Mouse (Mus musculus) heart, adult 10 weeks (tissue): ENCODE results near the gene Fgf8. TPM values are rescaled to one million over a fixed set of nuclear protein-coding genes. Genes with fewer than 3 reads are reported as not detected.

Experiments
- polyA plus RNA-seq: library from polyadenylated mRNA; stranded (reverse); fragments of 350-450 nt; fragmentation: Illumina TruSeq; extraction: RNeasy Lipid Tissue Mini Kit (QIAGEN cat#74804); gene quantifications from one replicate; pipeline ENCODE4 v1.2.3, GENCODE M21; 2014; ENCODE audit warnings: low read depth, low replicate concordance

Fgf8 gene
- polyA plus RNA-seq = not detected

DNA sequence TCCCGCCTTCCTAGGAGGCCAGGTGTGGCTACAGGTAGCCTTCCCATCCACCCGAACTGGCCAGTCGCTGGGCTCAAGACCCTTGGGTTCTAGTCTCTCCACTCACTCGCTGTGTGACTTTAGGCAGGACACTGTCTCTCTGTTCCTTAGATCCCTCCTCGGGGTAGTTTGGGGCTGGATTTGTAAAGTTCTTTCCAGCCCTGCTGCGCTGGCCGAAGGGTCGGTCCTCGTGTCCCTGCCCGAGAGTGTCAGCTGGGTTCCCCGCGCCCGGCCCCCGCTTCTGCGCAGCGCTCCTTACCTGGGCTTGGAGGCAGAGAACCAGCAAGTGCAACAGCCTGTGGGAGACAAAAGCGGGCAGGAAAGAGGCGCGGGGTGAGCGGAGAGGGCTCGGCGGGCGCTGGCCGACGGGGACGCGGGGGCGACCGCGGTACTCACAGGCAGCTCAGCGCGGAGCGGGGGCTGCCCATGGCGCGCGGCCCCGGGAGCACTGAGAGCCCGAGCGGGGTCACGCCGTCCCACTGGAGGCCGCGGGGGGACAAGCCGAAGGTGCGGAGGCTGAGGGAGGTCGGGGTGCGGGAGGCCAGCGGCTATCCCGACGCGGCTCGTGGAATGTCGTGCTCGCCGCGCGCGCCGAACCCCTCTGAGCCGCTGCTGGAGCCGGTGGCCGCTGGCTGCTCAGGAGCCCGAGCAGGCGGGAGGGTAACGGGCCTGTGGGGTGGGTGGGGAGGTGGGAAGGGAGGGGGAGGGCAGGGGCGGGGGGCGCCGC is at the start of gene Fgf8:
Gene Fgf8 (minus strand): TSS at position 698 of the 766 bp plus-strand sequence.

DNA sequence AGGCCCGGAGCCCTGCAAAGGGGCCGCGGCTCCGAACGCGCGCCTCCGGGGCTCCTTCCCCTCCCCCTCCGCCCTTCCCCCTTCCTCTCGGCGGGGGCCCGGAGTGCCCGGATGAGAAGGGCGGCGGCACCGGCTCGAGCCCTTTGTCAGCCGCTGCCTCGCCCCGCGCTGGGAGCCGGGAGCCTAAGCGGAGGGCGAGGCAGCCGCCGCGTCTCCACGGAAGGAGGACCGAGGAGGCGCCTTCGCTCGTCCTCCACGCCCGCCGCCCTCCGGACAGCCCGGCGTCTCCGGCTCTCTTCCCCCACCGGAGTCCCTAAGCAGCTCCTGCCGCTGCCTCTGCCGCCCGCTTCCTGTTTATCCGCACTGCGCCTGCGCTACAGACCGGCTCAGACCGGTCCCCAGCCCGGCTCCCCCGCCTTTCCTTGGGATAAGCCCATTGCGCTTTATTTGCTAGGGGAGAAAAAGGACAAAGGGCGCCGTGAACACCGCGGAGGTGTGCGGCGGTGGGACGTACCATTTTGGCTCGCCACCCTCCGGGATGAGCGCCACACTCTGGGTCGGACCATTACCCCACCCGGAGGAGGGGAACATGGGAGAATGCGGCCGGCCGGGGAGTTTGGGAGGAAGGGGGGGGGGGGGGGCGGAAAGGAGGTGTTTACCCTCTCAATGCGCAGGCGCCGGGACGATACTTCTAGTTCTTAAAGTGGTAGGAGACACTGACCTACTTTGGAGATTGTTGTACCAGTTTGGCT is 40.6 kb upstream of the Fgf8 start, which contains the start of gene Mgea5:
Gene Mgea5 (minus strand): TSS at position 657 of the 752 bp plus-strand sequence.

DNA sequence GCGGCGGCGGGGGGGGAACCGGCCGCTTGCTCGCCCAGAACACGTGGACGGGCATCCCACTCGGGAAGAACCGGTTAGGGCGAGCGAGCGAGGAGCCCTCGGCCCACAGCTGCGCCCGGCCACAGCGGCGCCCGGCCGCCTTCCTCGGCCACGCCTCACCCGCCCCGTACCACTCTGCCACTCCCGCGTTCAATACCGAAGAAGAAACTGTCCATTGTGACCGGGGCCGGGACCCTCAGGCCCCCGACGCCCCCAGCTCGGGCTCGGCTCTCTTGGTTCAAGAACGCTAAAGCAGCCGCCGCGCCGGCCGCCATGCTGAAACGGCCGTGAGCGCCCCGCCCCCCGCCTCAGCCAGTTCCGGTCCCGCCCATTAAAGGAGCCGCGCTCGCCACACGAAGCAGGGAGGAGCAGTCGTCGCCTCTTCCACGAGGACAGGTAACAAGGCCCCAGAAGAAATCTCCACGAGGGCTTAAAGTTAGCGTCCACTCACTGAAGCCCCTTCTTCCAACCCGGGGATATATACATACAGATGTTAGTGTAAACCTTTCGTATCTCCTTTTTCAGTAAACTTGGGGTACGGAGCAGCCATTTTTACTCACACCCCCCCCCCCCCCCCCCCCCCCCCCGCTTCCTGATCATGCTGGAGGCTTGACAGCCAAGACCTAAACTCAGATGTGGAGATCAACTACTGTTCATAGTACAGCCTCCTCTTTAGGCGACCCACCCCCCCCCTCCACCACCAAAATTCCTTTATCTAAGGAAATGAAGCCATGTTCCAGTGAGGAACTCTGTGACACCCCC is 6.7 kb upstream of the Fgf8 start, which contains the start of gene Npm3:
Gene Npm3 (minus strand): TSS at position 349 of the 801 bp plus-strand sequence.

Other genes starting within 250 kb of the Fgf8 start
- 12.3 TPM for gene Poll, start 182.4 kb downstream of the Fgf8 start, polyA plus RNA-seq
- 14.5 TPM for gene Gm17018, start 182.3 kb downstream of the Fgf8 start, polyA plus RNA-seq
- 28.8 TPM for gene Fbxw4, start 82.6 kb downstream of the Fgf8 start, polyA plus RNA-seq
- gene Npm3, start 6.7 kb upstream of the Fgf8 start, polyA plus RNA-seq = 35.8 TPM
- 82.5 TPM for gene Mgea5, start 40.9 kb upstream of the Fgf8 start, polyA plus RNA-seq
- 206 TPM for gene Kcnip2, start 73.1 kb upstream of the Fgf8 start, polyA plus RNA-seq